Mouse (Mus musculus) limb, embryonic 13.5 days (tissue): ENCODE data around the gene Cldn1. TPM values are rescaled to one million over a fixed set of nuclear protein-coding genes. Genes with fewer than 3 reads are reported as not detected.

Experiments used
- ATAC-seq: fragments of 200-750 bp; cut with Nextera tagmentation; 2 replicates; pipeline ENCODE4 v1.8.0; 2017; ENCODE audit warnings: low read depth, moderate number of reproducible peaks, moderate TSS enrichment; ENCODE audit not compliant: low FRiP score
- H3K27ac ChIP-seq: fragments of 300-500 bp; sonication (generic); 2 replicates; pipeline ENCODE4 v1.5.1; 2015; ENCODE audit warnings: inconsistent platforms, mild to moderate bottlenecking, moderate library complexity
- H3K27me3 ChIP-seq: fragments of 300-500 bp; sonication (generic); 2 replicates; pipeline ENCODE4 v1.6.1; 2015; ENCODE audit warnings: mild to moderate bottlenecking, inconsistent platforms
- H3K36me3 ChIP-seq: fragments of 300-500 bp; sonication (generic); 2 replicates; pipeline ENCODE4 v1.6.1; 2015; ENCODE audit warnings: inconsistent platforms, mild to moderate bottlenecking, moderate library complexity
- H3K4me1 ChIP-seq: fragments of 300-500 bp; sonication (generic); 2 replicates; pipeline ENCODE4 v1.6.1; 2015; ENCODE audit warnings: inconsistent platforms
- H3K4me2 ChIP-seq: fragments of 300-500 bp; sonication (generic); replicated peaks from 2 replicates; pipeline ENCODE4 v1.6.1; 2015; ENCODE audit warnings: inconsistent platforms, mild to moderate bottlenecking, moderate library complexity
- H3K4me3 ChIP-seq: fragments of 300-500 bp; sonication (generic); 2 replicates; pipeline ENCODE4 v1.5.1; 2015; ENCODE audit warnings: moderate library complexity, mild to moderate bottlenecking, inconsistent platforms
- H3K9ac ChIP-seq: fragments of 300-500 bp; sonication (generic); 2 replicates; pipeline ENCODE4 v1.6.1; 2015; ENCODE audit warnings: mild to moderate bottlenecking, inconsistent platforms
- H3K9me3 ChIP-seq: fragments of 300-500 bp; sonication (generic); 2 replicates; pipeline ENCODE4 v1.6.1; 2016; ENCODE audit warnings: inconsistent platforms
- WGBS: fragments of 180-500 bp; shearing (Covaris S2); methylation state at CpG from one replicate; pipeline ENCODE4 v1.1.7; 2015; 5-methylcytosine and 5-hydroxymethylcytosine counted together
- polyA plus RNA-seq: library from polyadenylated mRNA; unstranded; fragments of >200 nt; fragmentation: Nextera tagmentation; extraction: Ambion mirVana; gene quantifications from 2 replicates; pipeline ENCODE4 v1.2.1, GENCODE M21; 2015

Gene Cldn1
- 10.1 and 10.7 TPM in 2 replicates for polyA plus RNA-seq

- WGBS = 4% methylated on average over 33 of the region's 33 CpGs
These were observed at the start of gene Cldn1 for GRCm38 (mm10) chr16:26371325-26372053. Gene Cldn1, minus strand, starts transcription at chr16:26371841.

GRCm38 (mm10) chr16:26418616-26419015, 47.0 kb upstream of the Cldn1 start:
- H3K27me3 ChIP-seq = no peaks in the 10 kb centered on the region
- no peak overlapping the region for H3K4me2 ChIP-seq
- no peak for ATAC-seq
- no peaks in the 10 kb centered on the region for H3K9me3 ChIP-seq
- H3K27ac ChIP-seq = no peak overlapping the region
- H3K9ac ChIP-seq = no peak overlapping the region
- WGBS = 85% methylated on average over 3 of the region's 3 CpGs
- H3K4me3 ChIP-seq = no peak overlapping the region
- H3K36me3 ChIP-seq = no peaks in the 10 kb centered on the region
- H3K4me1 ChIP-seq = no peaks in the 10 kb centered on the region

More at GRCm38 (mm10) chr16:26371325-26372053, at the start of gene Cldn1:
- Histone ChIP-seq H3K4me3 (peak within 1 kb of the TSS; percentile 52), H3K27me3 (no peaks in the 10 kb centered on the region), H3K36me3 (no peaks in the 10 kb centered on the region), H3K4me2 (peak within 1 kb of the TSS; percentile 88), H3K9me3 (no peaks in the 10 kb centered on the region), H3K4me1 (0 out of 2 replicates have a peak, but pooled peaks cover 8% of the 10 kb centered on the region), H3K27ac (no peak within 1 kb of the TSS), H3K9ac (peak within 1 kb of the TSS; percentile 67)
- ATAC-seq = peak; percentile 82

GRCm38 (mm10) chr16:26404070-26404469, 32.4 kb upstream of the Cldn1 start:
- Histone ChIP-seq H3K27ac (no peak overlapping the region), H3K9ac (no peak overlapping the region), H3K27me3 (no peaks in the 10 kb centered on the region), H3K36me3 (no peaks in the 10 kb centered on the region), H3K4me3 (no peak overlapping the region), H3K4me2 (no peak overlapping the region), H3K4me1 (no peaks in the 10 kb centered on the region), H3K9me3 (no peaks in the 10 kb centered on the region)
- WGBS = 31% methylated on average over 1 of the region's 1 CpGs
- no peak for ATAC-seq

GRCm38 (mm10) chr16:26400971-26401370, 29.3 kb upstream of the Cldn1 start:
- 75% methylated on average over 3 of the region's 3 CpGs for WGBS
- Histone ChIP-seq H3K4me2 (no peak overlapping the region), H3K4me1 (no peaks in the 10 kb centered on the region), H3K9ac (no peak overlapping the region), H3K9me3 (no peaks in the 10 kb centered on the region), H3K27ac (no peak overlapping the region), H3K36me3 (no peaks in the 10 kb centered on the region), H3K4me3 (no peak overlapping the region), H3K27me3 (no peaks in the 10 kb centered on the region)
- no peak for ATAC-seq

- no peak overlapping the region for H3K4me3 ChIP-seq
- WGBS = 78% methylated on average over 4 of the region's 4 CpGs
- no peaks in the 10 kb centered on the region for H3K9me3 ChIP-seq
- H3K4me1 ChIP-seq = no peaks in the 10 kb centered on the region
- no peaks in the 10 kb centered on the region for H3K27me3 ChIP-seq
- no peak overlapping the region for H3K4me2 ChIP-seq
- H3K36me3 ChIP-seq = no peaks in the 10 kb centered on the region
- no peak overlapping the region for H3K9ac ChIP-seq
- no peak overlapping the region for H3K27ac ChIP-seq
- no peak for ATAC-seq
These were observed 28.9 kb upstream of the Cldn1 start for GRCm38 (mm10) chr16:26400549-26400948.

GRCm38 (mm10) chr16:26390936-26391335, 19.3 kb upstream of the Cldn1 start:
- Histone ChIP-seq H3K36me3 (no peaks in the 10 kb centered on the region), H3K27me3 (no peaks in the 10 kb centered on the region), H3K4me2 (no peak overlapping the region), H3K4me1 (no peaks in the 10 kb centered on the region), H3K4me3 (no peak overlapping the region), H3K27ac (no peak overlapping the region), H3K9ac (no peak overlapping the region), H3K9me3 (no peaks in the 10 kb centered on the region)
- no peak for ATAC-seq
- WGBS = 87% methylated on average over 4 of the region's 4 CpGs

GRCm38 (mm10) chr16:26386159-26386558, 14.5 kb upstream of the Cldn1 start:
- Histone ChIP-seq H3K4me2 (no peak overlapping the region), H3K9me3 (0 out of 2 replicates have a peak, but pooled peaks cover 3% of the 10 kb centered on the region), H3K4me3 (no peak overlapping the region), H3K27me3 (no peaks in the 10 kb centered on the region), H3K9ac (no peak overlapping the region), H3K27ac (no peak overlapping the region), H3K36me3 (no peaks in the 10 kb centered on the region), H3K4me1 (no peaks in the 10 kb centered on the region)
- ATAC-seq = no peak
- 84% methylated on average over 2 of the region's 2 CpGs for WGBS

GRCm38 (mm10) chr16:26384112-26384649, 12.5 kb upstream of the Cldn1 start:
- ATAC-seq = no peak
- H3K4me3 ChIP-seq = no peak overlapping the region
- no peaks in the 10 kb centered on the region for H3K27me3 ChIP-seq
- 80% methylated on average over 5 of the region's 5 CpGs for WGBS
- H3K4me1 ChIP-seq = no peaks in the 10 kb centered on the region
- no peak overlapping the region for H3K4me2 ChIP-seq
- no peaks in the 10 kb centered on the region for H3K36me3 ChIP-seq
- H3K9ac ChIP-seq = no peak overlapping the region
- H3K27ac ChIP-seq = no peak overlapping the region
- 0 out of 2 replicates have a peak, but pooled peaks cover 3% of the 10 kb centered on the region for H3K9me3 ChIP-seq

GRCm38 (mm10) chr16:26377170-26377569, 5.5 kb upstream of the Cldn1 start:
- H3K4me3 ChIP-seq = no peak overlapping the region
- 84% methylated on average over 5 of the region's 5 CpGs for WGBS
- H3K4me2 ChIP-seq = no peak overlapping the region
- H3K4me1 ChIP-seq = no peaks in the 10 kb centered on the region
- no peak overlapping the region for H3K9ac ChIP-seq
- no peaks in the 10 kb centered on the region for H3K36me3 ChIP-seq
- no peaks in the 10 kb centered on the region for H3K27me3 ChIP-seq
- 0 out of 2 replicates have a peak, but pooled peaks cover under 1% of the 10 kb centered on the region for H3K9me3 ChIP-seq
- H3K27ac ChIP-seq = no peak overlapping the region
- no peak for ATAC-seq

- H3K4me2 ChIP-seq = peak overlapping the region; percentile 88
- H3K27ac ChIP-seq = no peak overlapping the region
- H3K27me3 ChIP-seq = no peaks in the 10 kb centered on the region
- WGBS = 90% methylated on average over 1 of the region's 1 CpGs
- ATAC-seq = no peak
- no peaks in the 10 kb centered on the region for H3K36me3 ChIP-seq
- H3K4me1 ChIP-seq = 0 out of 2 replicates have a peak, but pooled peaks cover 8% of the 10 kb centered on the region
- no peak overlapping the region for H3K9ac ChIP-seq
- no peak overlapping the region for H3K4me3 ChIP-seq
- H3K9me3 ChIP-seq = no peaks in the 10 kb centered on the region
These were observed 1.5 kb downstream of the Cldn1 start for GRCm38 (mm10) chr16:26370127-26370526.

GRCm38 (mm10) chr16:26369044-26369730, 2.5 kb downstream of the Cldn1 start:
- ATAC-seq = no peak
- no peaks in the 10 kb centered on the region for H3K9me3 ChIP-seq
- 0 out of 2 replicates have a peak overlapping the region, but pooled peaks have one; percentile 1 for H3K4me2 ChIP-seq
- H3K36me3 ChIP-seq = no peaks in the 10 kb centered on the region
- WGBS = 86% methylated on average over 7 of the region's 7 CpGs
- H3K4me1 ChIP-seq = 0 out of 2 replicates have a peak, but pooled peaks cover 8% of the 10 kb centered on the region
- H3K9ac ChIP-seq = no peak overlapping the region
- H3K27ac ChIP-seq = no peak overlapping the region
- H3K27me3 ChIP-seq = no peaks in the 10 kb centered on the region
- H3K4me3 ChIP-seq = no peak overlapping the region

GRCm38 (mm10) chr16:26368121-26368520, 3.5 kb downstream of the Cldn1 start:
- WGBS = 68% methylated on average over 5 of the region's 5 CpGs
- Histone ChIP-seq H3K9me3 (no peaks in the 10 kb centered on the region), H3K27me3 (no peaks in the 10 kb centered on the region), H3K9ac (no peak overlapping the region), H3K4me2 (no peak overlapping the region), H3K36me3 (no peaks in the 10 kb centered on the region), H3K4me3 (no peak overlapping the region), H3K4me1 (0 out of 2 replicates have a peak, but pooled peaks cover 8% of the 10 kb centered on the region), H3K27ac (no peak overlapping the region)
- ATAC-seq = no peak
